Mouse (Mus musculus): ENCODE results near the gene Slc38a3. TPM values are rescaled to one million over a fixed set of nuclear protein-coding genes. Genes with fewer than 3 reads are reported as not detected.

The Slc38a3 gene
- total RNA-seq, 2 experiments from 2014 or later, result 8.0 to 8.1 TPM

DNA sequence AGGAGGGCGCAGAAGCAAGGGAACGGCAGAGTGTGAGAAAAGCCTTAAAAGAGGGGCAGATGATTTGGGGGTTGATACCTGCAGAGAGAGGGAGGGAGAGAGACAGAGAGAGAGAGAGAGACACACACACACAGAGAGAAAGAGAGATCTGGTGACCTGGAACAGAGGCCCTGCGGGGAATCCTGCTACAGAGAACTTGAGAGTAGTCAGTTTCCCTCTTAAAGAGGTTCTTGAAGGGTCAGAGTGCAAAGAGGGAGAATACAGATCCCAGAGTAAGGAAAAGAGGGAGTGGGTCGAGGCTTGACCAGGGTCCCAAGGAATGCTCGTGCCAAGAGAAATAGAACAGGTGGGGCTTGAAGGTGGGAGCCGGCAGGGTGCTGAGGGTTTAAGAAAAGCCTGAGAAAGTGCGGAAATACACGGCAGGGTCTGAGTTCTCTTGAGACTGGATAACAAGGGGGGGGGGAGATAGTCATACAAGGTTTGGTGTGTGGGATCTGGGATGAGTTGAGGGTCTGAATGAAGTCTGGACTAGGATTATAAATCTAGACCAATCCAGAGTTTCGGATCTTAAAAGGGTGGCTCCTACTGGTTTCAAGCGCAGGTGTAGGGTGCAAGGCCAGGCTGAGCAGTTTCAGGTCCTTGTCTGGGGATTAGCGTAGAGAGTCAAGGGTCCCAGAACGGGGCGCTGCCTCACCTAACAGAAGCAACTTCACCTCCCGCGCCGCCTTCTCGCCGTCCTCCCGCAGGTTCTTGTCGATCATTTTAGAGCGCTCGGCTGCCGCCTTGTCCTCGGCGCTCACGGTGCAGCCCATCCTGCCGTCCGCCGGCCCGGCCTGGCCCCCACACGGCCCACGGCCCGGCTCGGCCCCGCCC lies 34.7 kb downstream of the Slc38a3 start:
- no peak for DNase-seq

DNA sequence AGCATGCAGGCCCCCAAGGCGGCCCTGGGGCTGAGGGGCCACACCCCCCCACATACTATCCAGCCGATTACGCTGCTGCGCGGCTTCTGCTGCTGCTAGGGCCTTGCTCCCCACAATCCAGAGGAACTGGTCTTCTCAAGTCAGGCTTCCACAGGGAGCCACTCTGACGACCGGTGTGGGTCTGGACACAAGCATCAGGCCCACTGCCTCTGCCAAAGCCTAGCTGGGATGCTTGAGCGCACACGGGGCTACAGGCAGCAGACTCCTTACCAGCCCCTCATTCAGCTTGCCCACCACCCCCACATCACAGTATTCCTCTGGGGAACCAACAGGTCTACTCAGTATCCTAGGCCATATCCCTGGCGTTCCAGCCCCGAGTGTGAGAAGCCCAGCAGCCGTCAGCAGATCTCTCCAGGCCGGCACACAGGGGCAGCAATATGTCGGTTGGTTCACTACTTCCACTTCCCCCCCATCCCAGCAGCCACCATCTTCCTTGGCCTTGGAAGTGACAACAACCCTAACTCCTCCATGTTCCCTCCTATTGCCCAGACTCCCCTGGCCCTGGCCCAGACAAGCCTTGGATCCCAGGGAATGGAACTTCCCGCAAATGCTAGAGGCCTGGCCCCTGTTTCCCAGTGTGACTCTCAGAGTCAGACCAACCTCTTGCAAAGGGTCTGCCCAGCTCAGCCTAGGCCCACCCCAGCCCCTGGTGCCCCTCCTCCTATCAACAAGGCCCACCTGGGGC lies 35.5 kb downstream of the Slc38a3 start:
- DNase-seq, result peak; percentile 55

DNA sequence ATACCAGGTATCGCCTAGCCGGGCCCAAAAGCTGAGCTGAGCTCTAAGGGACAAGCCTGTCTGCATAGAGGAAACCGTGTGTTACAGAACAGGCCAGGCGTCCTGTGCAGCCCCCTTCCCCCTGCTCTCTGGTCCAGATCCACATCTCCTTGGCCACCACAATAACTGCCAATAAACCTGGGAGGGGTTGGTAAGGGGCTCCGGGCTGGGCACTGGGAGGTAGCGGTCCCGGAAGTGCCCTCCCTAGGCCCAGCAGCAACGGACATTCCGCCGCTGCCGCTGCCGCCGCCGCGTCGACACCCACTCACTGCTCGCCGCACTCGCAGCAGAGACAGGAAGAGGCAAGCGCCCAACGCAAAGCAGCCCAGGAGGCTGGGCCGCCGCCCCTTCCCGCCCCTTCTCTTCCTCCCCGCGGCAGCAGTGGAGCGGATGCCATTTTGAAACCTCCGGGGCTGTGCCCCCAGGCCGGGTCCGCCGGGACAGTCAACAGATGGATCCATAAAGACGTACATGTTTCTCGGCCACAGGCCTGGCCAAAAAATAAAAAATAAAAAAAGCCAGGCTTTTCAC lies 36.2 kb downstream of the Slc38a3 start:
- peak; percentile 86 for DNase-seq

DNA sequence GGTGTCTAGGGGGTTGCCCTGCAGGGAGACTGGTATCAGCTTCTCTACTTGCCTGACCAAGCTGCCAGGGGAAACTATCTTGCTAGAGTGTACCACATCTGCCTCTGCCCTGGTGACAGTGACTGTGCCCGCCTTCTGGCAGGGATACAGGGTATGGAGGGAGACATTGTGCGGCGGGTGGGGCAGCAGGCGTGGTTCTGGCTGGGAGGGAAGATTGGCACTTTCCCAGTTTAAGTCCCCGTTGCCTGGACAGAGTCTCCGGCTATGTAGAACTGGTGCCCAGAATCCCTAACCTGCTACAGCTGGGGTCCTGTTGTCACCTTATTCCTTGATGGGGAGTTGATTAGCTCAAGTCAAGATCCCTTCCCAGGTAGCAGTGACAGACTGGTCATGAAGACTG lies 36.9 kb downstream of the Slc38a3 start:
- DNase-seq, result peak; percentile 77

DNA sequence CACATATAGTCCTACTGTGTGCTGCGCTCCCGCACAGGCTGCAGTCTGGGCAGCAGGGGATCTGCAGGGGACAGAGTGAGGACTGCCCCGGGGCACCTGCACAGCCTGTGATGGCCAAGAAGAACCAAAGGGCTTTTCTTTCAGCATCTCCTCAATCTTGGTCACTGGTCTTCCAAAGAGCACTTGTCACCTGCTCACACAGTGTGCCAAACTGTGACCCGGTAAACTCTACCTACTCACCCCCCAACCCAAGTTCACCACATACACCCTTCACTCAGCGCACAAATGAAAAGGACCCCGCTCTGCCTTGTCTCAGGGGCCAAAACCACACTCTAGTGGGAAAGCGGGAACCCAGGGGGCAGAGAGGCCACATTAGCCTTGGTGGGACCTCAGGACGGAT lies 37.5 kb downstream of the Slc38a3 start:
- no peak for DNase-seq

DNA sequence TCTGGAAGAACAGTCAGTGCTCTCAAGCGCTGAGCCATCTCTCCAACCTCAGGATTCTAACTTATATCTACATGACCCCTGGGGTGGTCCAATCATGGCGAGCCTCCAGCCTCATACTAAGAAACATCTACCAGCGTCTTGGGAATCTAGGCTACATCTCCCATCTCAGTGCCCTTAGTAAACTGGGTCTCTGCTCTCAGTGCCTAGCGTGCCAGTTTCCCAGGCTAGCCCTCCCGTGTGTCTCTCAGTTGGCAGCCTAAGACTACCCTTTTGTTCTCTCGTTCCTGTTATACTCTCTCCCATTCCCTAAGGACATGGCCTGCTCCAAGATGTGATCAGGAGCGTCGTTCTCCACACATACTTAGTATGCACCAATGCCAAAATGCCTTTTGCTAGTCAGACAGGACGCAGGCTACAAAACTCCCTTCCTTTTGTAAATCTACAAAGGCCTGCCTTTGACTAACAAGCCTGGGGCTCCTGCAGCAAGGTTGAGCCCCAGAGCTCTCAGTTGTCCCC lies 38.0 kb downstream of the Slc38a3 start:
- DNase-seq, result no peak

DNA sequence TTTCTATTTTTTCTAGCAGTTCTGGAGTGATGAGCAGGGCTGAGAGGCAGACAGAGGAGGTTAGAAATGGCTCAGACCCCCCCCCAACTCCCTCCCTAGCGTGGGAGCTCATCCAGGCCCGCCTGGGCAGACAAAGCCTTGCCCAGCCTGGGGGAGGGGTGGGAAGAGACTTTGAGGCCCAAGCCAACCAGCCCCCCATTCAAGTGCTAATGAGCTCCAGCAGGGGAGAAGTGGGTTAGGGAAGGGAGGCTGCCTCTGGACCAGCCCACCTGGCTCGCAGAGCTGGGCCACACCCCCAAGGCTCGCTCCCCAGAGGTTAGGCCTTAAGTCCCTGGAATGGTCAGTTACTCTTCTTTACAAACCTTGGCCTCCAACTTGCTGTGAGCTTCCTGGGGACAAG lies 38.8 kb downstream of the Slc38a3 start:
- no peak for DNase-seq

DNA sequence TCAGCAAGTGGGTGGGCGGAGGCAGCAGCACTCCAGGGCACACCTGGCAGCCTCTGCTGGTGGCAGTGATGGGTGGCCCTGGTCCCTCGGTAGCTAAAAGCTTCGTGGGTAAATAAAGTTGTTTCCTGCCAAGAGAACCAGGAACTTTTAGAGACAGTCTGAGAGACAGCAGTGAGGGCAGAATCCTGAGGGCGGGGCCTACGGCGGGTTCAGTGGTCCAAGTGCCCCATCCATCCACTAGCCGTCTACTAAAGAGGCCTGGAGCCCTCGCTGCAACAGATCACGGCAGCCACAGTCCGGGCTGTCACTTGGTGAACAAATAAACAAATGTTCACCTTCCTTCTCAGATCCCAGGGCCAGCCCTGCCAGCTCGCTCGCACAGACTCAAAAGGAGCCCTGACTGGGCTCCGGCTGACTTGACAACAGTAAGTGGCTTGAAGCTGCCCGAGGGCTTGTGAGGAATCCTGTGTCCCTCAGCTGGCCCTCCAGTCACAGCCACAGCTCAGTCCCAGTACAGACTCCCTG lies 39.4 kb downstream of the Slc38a3 start:
- DNase-seq, result no peak

DNA sequence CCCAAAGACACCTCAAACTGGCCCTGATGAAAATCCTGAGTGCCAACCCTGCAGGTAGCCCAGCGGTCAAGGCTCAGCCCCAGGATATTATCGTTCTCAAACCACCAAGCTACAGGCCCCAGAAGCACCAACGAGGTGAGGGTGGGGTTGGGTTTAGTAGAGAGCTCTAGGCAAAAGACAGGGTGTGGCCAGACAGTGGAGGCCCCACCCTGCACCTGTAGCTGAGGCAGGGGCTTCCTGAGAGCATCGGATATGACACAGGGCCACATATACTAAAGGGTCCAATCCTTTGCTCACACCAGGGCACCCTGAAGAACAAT lies 40.0 kb downstream of the Slc38a3 start:
- DNase-seq, result no peak

DNA sequence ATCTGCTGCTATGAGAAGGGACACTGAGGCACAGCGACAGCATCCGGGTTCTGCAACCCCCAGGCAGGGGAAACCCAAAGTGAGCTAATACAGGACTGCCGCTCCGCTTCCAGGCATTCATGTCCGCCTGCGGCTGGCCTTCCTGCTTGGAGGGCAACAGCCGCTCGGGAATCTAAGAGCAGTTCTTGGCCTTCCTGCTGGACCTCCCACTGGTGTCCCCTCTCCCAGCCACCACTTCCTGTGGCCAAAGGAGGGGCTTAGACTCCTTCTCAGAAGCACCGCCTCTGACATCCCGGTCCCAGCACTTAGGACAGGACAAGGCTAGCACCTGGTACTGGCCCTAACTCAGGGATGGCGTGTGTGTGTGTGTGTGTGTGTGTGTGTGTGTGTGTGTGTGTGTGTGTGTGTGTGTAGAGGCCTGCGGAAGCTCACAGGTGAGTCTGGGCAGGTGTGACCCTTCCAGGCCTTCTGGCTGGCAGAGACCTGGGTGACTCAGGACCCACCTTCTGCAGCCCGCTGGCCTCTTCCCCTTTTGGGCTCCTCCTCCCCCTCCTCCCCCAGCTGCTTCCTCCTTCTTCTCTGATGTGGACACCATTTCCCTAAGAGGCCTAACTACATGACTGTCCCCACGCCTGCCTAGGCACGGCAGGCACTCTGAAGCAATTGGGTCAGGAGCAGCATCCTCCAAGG lies 40.5 kb downstream of the Slc38a3 start:
- DNase-seq, result peak; percentile 69

DNA sequence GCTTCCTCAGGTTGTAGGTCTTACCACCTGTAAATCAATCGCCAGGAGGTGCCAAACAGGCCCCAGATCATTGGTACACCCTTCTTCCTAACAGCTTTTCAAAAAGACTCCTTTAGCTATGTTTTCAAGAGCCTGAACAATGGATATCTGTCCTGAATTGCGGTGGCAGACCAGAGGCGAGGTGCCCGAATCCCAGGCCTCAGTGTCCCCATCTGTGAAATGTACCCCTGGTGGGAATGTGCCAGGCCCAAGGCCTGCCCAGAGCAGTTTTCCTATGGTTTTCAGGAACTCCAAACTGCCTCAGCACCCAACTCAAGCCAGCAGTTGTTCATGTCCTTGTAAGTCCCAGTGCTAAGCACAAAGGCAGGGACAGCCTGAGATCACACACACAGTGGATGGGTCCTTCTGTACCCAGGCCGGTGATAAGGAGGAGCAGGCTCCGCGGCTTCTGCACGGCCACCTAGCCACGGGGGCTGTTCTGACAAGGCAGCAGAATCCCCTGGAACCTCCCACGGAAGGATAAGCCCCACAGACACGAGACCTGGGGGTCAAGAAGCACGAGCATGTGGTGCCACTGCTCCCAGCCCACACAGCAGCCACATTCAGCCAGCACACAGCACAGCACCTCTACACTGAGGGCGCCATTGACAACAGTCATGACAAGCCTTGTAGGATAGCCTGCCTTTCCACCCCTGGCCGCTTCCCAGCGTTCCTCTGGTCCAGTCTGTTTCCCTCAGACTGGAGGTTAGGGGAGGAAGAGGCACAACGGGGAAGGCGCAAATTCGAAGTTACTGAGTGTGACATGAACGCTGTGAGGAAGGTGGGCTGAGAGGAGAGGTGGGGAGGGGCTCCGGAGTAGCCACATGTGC lies 41.7 kb downstream of the Slc38a3 start:
- DNase-seq, result no peak

DNA sequence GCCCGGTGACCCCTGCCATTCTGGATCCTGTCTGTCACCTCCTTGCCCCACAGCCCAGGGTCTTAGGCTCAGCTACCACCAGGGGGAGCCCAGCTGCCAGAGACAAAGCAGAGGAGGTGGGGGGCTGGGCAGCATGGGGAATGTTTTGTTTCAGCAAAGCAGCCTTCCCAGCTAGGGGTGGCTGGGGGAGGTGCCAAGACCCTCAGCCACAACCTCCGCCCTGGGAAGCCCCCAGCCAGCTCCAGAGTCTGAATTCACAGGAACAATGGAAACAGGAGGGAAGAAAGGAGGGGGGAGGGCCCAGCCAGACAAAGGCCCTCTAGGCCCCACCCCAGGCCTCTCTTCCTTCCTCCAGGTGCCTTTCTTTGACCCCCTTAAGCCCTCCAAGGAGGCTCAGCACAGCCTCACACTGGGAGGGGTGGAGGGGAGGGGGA lies 42.5 kb downstream of the Slc38a3 start:
- peak; percentile 95 for DNase-seq

DNA sequence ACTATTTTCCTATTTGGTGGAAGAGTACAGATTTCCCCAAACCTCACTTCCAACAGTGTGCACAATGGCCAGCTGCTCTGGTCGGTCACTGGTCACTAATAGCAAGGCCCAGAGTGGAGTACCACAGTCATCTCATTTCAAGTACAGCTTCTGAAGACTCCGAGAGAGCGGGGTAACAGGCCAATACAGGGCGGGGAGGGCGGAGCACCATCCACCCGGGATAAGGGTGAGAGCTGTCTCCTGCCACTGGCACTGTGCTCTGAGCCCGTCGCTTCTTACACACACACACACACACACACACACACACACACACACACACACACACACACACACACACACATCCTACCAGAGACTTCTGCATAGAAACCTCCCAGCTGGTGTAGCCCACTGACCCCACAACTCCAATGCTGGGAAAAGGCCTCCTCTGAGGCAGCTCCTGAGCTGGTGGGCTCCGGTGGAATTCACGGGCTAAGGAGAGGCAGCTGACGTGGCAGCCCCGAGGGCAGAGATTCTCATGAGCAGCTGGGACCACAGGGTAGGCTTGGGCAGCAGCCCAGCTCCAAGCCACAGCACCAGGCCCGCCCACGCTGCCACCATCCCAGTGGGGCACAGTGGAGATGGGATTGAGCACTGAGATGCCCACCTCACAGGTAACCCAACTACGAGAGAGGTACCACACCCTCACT lies 43.0 kb downstream of the Slc38a3 start:
- DNase-seq, result no peak

DNA sequence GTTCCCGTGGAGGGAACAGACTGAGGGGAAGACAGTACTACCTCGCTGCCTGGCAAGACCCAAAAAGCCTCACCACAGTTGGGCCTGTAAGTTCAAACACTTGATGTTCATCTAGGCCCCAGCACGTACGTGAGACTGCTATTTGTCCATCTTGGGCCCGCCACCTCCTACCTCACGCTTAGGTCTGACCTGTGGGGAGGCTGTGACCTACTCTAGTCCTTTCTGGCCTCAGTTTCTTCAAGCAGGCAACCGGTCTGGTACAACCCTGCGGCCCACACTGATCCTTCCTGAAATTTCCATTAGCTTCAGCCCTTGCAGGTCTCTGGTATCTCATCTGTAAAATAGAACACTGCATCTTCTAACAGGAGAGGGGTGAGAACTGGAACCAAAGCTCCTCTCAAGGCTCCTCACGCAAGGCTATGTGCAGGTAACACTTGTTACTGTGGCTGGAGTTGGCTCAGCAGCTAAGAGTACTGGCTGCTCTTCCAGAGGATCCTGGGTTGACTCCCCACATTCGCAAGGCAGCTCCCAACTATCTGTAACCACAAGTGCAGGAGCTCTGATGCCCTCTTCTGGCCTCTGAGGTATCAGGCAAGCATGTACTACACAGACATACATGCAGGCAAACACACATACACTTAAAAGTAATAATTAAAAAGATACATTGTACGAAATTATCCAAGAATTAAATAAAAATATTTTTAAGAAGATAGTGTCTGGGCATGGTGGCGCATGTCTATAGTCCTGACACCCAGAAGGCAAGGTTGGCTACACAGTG lies 43.8 kb downstream of the Slc38a3 start:
- no peak for DNase-seq

DNA sequence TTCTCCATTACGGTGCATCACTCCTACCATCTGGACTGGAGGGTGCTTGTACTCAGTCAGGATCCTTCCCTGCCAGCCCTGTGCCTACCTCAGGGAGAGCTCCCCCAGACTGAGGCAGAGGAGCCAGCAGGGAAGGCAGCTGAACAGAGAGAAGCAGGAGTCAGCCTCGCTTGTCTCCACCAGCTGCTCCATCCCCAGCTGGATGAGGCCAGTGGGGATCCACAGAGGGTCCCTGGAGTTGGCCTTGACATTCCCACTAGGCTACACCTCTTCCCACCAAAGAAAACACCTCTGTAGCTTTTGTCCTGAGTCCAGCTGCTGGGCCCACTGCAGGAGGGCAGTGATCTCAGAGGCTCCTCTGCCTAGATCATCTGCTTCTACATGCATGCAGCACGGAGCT lies 44.4 kb downstream of the Slc38a3 start:
- no peak for DNase-seq

DNA sequence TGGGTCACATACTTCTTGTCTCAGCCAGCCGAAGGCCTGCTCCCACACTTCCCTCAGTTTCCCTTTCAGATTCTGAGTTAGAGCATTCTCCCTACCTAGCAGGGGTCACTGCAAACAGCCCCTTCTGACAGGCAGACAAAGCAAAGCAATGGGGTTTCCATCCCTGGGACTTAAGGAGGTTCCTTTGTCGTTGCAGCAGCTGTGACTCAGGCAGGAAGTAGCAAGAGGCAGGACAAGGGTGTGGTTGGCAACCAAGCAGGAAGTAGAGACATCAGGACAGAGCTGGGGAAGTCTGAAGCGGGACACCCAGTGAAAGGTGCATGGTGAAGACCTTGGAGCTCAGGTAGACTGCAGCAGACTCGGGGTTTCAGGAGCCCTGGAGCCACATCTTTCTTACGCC lies 44.8 kb downstream of the Slc38a3 start:
- DNase-seq, result no peak

DNA sequence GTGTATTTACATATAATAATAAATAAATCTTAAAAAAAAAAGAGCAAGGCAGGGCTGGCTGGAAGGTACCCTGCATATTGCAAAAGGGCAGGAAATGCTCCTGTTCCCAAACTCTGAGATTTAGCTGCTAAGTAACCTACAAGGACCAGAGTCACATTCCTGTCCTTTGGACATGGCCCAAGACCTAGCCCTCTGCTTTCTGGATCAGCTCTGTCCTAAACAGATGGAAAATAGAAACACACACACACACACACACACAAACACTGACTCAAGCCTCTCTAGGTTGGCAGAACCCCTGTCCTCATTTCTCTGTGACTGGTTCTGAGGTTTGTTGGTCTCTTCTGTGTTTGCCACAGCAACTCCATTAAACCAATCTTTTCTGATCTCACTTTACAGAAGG lies 48.4 kb downstream of the Slc38a3 start:
- DNase-seq, result no peak

DNA sequence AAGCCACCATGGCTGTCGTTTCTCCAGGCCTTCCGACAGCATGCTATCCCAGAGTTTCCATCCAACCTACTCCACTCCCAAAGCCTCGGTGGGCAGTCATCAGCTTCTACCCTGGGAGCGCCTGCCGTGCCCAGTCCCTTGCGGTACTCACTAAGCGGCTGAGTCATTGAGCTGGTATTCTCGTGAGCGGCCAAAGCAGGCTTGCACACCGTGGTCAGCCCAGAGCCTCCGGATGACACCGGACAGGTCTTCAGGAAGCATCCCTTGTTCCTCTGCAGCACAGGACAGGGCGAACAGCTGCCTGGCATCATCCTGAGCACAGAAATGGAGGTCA lies 49.8 kb downstream of the Slc38a3 start:
- peak; percentile 64 for DNase-seq

DNA sequence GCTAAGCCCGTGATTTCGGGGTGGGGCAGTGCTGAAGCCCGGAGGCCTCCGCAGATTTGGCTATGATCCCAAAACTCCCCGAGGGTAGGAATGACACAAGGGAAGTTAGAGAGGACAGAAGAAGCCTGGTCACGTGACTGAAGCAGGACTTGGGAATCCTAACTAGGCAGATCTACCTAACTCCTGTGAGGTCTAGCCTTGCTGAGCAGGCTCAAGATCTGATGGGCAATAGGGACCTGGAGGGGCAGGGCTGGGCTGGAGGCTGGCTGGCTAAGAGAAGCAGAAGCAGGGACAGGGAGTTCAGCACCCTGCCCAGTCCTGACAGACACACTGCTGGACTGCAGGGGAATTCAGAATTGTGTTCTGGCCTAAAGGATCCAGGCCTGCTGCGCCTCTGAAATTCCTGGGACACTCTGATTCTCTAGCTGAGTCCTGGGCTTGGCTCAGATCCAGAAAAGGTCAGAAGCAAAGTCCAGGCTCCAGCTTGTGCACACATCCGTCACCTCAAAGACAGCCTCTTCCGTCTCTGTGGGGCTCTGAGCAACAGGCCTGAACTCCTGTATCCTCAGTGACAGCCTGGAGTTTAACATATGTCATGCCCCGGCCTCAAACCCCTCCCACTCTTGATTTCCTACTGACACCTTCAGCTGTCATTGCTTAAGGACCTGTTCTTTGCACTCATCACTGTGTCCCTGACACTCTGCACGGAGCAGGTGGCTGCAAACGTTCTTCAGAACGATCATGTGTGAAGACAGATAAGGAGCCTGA lies 50.4 kb downstream of the Slc38a3 start:
- peak; percentile 75 for DNase-seq

Measured in heart, postnatal 4 days (tissue).